Mouse (Mus musculus) liver, embryonic 14.5 days (tissue): ENCODE measurements around the gene Clpb.

ENCODE experiments used
- CTCF ChIP-seq: IDR thresholded peaks from 2 replicates; pipeline ENCODE4 v1.5.1; 2016; ENCODE audit warnings: antibody characterized with exemption, low read depth, control low read depth
- EP300 ChIP-seq: IDR thresholded peaks from 2 replicates; pipeline ENCODE4 v1.6.1; 2016; ENCODE audit warnings: antibody characterized with exemption, low read depth

GRCm38 (mm10) chr7:101772687-101773086, 109.3 kb downstream of the Clpb start:
- TF ChIP-seq CTCF (no peak), EP300 (no peak)
